Mouse (Mus musculus) CD4-positive, CD25-positive, alpha-beta regulatory T cell, adult 4 months (primary cell): Measurements from ENCODE around the gene Slx4ip. TPM values are rescaled to one million over a fixed set of nuclear protein-coding genes. Genes with fewer than 3 reads are reported as not detected.

Experiments used
- ATAC-seq: one replicate; pipeline ENCODE4 v1.8.0; 2017
- polyA plus RNA-seq, 2 experiments: library from polyadenylated mRNA; unstranded; fragments of 100-300 nt; shearing (Covaris generic); gene quantifications; one replicate each; pipeline ENCODE4 v1.2.1; 2017

Slx4ip gene
- polyA plus RNA-seq, 2 experiments from 2014 or later, result 5.4 to 6.2 TPM

DNA sequence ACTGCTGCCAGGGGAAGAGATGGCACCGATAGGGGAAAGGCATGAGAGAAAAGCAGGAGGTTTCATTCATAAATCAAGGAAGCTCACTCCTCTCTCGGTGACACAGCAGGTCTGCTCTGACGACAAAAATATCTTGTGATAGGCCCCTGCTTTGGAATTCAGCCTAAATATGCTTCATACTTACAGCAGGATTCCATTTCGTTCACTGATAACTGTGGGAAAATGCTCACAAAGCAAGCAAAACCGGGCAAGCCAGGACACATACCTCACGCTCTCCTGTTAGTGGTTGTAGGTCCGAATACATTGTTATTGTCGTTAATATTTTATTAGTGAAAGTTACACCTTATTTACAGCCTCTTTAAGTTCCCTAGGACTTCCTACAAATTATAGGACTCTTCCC, 216.9 kb downstream of the Slx4ip start:
- no peak for ATAC-seq

DNA sequence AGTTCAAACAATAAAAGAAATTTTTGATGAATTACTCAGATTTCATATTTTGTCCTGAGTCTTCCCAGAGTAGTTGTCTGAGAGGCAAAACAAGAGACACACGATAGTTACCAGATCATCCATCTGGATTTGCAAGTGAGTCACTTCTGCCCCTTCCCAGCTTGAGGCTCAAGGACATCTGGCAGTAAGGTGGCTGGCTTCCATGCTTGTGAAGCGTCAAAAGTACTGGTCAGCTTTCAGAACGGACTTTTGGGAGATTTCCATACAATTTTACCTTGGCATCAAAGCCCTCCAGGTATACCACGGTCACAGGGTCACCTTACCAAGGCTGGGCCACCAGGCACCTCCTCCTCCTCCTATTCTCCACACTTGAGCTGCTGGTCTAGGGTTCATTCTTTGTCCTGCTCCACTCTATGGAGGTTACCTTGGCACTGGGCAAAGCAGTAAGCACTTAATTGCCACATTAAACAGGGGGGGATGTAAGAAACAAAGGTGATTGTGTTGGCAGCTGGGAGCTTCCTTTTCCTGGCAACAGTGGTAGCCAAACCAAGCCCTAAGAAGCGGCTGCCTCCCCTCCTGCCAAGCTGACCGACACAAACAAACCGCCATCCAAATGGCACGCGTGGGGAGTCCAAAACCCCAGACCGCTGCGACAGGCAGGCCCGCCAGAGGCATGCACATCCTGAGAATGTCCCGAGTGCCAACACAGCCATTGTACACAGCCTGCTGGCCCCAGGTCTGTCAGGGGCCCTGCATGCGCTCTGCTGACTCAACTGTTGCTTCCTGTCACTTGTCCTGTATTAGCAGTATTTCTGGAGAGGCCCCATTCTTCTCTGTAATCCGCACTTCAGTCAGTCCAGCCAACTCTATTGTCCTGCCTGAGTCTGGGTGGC, 218.5 kb downstream of the Slx4ip start:
- ATAC-seq, result no peak

DNA sequence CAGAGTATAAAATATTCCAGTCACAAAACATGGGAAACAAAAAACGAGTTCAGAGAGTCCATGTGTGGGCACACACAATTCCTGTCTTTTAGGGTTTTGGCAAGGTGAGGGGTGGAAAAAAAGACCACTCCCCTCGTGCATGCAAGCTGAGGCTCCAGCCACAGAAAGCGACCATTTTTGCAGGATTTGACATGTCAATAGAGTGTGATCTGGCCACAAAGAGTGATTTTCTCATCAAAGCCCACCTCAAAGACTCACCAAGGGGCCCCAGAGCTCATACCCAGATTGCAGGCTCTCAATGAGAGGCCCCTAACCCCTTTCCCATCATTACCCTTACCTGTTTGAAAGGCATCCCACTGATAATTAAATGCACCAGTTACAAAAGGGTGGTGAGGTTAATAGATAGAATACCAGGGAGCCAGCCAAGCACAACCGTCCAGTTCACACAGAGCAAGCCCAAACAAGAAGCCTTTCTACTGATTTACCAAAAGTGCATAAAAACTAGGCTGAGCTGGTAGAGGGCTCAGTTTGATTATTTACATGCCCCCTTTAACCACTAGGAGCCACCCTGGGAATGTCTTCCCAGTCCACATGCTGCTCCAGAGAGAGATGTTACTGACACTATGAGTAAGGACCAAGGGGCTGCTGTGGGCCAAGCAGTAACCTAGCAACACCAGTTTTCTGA, 219.3 kb downstream of the Slx4ip start:
- ATAC-seq, result no peak

DNA sequence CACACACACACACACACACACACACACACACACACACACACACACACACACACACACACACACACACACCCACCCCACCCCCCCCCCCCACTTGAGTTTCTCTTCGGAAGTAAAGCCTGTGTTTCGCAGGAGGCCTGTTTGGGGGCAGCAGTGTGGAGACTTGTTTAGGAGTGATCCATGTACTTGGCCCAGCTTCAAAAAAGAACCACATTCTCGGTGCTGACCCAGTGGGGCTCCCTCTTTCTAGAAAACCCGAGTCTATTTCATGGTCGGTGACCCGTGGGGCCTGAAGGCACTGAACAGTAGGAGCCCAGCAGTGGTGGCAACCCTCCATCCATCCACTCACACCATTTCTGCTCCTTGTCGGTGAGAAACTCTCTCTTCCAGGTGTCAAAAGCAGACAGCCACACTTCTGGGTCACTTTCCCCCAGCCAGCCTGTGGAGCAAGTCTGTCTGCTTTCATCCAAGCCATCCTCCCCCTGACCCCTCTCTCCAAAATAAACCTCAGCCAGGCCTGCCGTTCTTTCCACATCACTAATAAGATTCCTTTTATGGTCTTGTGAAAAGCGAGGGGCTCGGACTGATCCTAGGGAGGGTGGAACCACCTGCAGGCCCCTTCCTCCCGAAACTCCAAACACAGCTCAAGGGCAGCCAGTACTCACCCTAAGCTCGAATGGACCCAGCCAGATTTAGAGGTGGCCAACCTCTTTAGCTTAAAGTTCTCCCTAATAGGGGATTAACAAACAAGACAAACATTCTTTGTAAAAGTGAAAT, 222.5 kb downstream of the Slx4ip start:
- ATAC-seq, result no peak

DNA sequence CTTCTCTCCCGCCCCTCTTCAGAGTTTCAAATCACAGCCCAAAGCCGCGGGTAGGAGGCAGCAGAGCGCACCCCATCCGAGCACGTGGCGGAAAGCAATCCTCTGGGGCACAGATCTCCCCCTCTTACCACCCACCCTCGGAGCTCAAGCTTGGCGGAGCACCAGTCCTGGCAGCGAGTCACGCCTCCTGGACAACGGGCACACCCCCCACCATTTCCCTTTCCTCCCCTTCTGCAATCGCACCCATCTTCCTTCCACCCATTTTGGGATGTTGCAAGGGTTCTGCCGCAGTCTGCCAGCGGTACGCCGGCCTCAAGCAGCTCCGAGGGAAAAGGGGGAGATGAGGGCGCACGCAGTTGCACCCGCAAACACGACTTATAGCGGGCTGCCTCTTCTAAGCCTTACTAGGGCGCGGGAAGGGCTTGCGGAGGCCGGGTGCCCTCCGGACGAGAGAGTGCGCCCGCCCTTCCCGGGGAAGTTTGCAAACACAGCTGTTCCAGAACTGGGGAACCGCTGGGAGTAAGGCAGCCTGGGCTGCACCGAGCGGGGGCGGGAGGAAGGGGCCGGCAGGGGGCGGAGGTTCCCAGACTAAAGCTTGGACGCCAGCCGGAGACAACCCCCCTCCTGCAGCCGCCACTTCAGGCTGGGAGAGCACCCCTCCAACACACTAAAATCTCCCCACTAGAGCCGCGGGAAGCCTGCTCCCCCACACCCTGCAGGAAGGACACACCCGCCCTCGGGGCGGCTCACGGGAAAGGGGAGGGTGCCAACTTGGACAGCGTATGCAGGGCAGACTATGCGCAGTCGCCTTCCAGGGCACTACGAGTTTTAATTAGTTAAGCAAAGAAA, 223.5 kb downstream of the Slx4ip start:
- ATAC-seq, result no peak

DNA sequence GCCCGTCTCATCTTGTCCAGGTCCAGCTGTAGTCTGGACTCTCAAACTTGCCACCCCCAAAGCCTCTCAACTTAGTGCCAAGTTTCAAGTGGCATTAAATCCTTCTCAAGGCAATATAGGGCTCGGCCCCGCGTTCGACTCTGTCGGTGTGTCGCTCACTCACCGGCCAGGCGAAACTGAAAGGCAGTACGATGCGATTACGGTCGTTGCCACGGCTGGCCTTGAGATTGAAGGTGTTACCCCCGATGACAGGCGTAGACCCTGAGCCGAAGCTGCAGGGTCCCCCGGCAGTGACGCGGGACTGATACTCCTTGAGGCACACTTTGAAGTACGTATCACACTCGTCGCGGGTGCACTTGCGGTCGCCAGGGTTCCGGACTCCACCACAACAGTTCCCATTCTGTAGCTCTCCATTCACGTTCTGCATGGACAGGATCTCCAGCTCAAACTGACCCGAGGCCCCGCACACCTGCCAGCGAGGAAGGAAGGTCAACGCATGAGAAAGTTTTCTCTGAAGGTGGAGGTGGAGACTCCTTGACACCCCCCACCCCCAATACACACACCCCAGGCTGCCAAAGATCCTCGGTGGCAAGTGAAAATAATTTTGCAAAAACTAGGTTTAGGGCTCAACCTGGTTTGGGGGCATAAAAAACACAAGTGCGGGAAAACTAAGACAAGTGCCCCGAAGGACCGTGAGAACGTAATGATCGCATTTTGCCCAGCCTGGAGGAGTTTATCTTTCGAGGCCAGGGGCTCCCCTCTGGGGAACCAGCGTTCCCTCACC, 224.4 kb downstream of the Slx4ip start:
- no peak for ATAC-seq

DNA sequence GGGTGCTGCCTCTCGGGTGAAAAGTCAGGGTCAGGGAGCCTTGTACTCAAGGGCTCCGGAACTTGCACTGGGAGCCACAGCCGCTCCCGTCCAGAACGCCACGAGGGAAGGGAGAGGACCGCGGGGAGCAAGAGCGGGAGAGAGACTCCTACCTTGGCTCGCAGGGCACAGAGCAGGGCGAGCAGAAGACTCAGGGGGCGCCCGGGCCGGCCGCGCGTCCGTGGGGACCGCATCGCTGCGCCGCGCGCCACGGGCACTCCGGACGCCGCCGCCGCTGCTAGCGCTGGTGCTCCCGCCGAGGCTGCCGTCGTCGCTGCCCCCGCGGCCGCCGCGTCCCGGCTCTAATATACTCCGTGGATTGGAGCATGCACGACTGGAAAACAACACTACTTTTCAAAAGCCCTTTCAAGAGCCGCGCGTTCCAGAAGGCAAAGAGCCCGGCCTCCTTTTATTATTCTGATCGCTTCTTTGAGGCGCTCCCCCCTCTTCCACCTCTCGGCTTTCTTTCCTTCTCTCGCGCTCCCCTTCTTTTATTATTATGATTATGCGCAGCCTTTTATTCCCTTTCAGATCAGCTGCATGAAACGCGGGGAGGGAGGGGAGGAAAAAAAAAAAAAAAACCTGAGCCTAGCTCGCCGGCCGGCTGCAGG, 225.1 kb downstream of the Slx4ip start, which contains the start of gene Jag1:
Gene Jag1, minus strand, starts transcription at position 620 of the 650 bp plus-strand sequence.
- ATAC-seq, result no peak

DNA sequence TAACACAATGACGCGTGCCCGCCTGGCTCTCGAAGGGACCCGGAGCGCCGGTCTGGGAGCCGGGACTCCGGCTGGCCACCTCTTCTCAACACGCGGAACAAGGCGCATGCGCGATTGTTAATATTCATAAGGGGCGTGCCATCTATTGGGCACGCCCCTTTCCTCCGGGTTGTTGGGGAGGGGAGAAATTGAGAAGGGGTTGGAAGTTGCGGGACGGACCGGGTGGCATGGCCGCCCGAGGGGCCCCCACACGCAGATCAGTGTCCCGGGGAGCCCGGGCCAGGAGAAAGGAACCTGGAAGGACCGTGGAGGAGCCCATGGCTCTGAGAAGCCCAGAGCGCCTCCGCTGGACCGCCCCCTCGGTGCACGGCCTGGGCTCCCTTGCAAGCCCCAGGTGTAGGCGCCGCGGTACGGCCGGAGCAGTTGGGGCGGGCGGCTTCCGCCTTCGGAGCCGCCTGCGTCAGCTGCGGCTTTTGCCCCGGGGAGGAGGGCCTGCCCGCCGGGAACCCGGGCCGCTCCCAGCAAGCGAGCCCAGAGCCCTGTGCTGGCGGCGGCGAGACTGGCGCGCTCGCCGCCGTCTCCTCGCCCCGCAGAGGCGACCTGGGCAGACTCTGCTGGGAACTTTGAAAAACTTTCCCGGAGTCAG, 225.8 kb downstream of the Slx4ip start:
- peak; percentile 53 for ATAC-seq

DNA sequence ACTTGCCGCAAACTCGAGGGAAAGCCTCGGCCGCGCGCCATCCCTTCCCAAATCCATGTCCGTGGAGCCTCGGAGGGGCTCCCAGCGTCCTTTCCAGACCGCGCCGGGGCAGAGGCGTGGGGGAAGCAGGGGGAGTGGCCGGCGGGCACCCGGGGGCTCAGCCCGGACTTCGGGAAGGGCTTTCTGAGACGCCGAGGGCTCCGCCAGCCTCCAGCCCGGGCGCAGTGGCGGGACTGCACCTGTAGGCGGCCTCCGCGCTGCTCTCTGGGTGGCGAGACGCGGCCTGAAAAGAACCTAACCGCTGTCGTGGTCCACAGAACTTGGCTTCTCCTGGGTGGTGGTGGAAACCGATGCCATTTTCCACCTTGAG, 226.3 kb downstream of the Slx4ip start:
- ATAC-seq, result peak; percentile 73

Other genes with a start within 250 kb of the Slx4ip start
- not detected for gene Snap25, start 177.8 kb upstream of the Slx4ip start, polyA plus RNA-seq
- 10 to 100 TPM in 1 of 2 experiments, not detected in 1; 12.9 TPM for gene AL731706.2, start 5.5 kb upstream of the Slx4ip start, polyA plus RNA-seq
- 10 to 100 TPM in 1 of 2 experiments, 1 to 10 TPM in 1; 4.0 to 21.0 TPM for gene AL731706.1, start 171 bp downstream of the Slx4ip start, polyA plus RNA-seq
- gene Mkks, start 171 bp downstream of the Slx4ip start, polyA plus RNA-seq, result 10 to 100 TPM; 12.2 to 23.3 TPM
- gene Jag1, start 225.4 kb downstream of the Slx4ip start, polyA plus RNA-seq, result 1 to 10 TPM in 1 of 2 experiments, under 1 TPM in 1; 0.47 to 1.4 TPM